Mouse (Mus musculus) mouse embryonic stem cell (cell line): ENCODE results near the gene Cttn.

Experiments used
- in situ Hi-C, 2 experiments: fragments of 300-500 bp; cut with MboI; formaldehyde crosslinking; loops; 1 replicate in 1 of 2; 3 replicates in 1 of 2; pipeline ENCODE4 v1.14.3; 2019 to 2020; ENCODE audit warnings: low sequenced_read_pairs in 2 of 2, low pct_unique_long_range_greater_than_20kb in 1 of 2, mixed read lengths in 1 of 2; ENCODE audit not compliant: unreplicated experiment in 1 of 2

The Cttn gene

DNA sequence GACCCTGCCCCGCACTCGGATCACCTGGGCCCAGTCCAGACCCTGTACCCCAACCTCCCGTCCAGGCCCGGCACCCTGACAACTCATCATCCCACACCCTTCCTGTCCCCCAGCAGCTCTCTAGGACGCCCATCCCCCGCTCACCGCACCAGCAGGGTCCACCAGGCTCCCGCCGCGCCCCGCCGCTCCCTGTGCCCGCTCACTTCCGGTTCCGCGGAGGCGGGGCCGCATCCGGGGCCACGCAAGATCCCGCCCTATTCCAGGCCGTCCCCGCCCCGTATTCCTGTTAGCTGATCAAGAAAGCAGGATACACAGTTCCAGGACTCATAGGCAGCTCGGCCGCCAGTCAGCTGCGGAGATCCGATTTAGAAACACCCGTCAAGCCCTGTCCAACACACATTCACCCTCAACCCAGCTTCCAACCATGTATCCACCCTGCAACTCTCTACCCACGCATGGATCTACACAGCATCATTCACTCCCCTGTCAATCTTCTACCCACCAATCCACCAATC, at the start of gene Cttn:
Gene Cttn, minus strand, starts transcription at position 465 of the 515 bp plus-strand sequence.
- in situ Hi-C loops = no loop called here

DNA sequence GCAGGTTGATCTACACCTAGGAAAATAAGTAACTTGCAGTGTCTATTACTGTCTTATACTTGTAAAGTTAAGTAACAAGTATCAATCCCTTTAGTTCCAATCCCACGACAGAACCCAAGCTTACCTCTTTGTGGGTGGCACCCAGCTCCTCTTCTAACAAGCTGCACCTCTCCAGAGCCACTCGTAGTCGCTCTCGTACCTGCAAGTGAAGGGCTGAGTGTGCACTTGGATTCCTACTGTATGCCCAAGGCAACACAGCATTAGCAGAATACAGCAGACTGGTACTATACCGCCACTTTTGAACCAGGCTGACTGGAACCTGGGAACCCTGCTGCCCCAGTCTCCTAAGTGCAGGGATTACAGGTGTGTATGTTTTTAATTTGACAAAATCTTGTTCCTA, 49.0 kb upstream of the Cttn start:
- in situ Hi-C loops = no loop called here

DNA sequence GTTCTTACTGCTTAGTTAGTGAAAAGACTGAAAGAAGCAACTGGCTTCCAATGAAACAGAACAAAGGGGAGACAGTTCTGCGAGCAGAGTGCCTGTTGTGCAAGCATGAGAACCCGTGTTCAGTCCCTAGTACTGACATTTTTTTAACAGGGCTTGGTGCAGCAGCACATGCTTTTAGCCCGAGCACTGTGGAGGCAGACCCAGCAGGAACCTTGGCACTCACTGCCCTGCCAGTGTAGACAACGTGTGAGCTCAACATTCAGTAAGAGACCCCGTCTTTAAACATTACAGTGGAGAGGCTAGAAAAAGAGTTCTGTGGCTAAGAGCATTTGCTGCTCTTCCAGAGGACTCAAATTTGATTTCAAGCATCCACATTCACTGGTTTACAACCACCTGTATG, 45.9 kb upstream of the Cttn start:
- in situ Hi-C loops = no loop called here

DNA sequence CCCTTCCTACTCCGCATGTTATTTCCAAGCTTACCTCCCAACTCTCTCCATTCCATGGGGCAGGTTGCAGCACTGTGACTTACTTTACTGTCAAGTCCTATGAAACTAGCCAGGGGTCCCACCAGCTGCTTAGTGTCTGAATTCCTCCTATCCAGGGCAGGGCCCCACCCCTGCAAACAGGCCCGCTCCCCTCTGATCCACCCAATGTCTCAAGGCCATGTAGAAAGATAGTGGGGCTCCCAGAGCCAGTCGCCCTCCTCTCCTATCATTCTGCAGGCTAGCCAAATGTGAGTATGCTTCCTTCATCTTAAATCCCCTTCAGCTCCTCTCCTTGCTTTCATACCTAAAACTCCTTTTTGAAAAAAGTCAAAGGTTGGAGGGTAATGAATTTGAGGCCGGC, 38.3 kb upstream of the Cttn start:
- in situ Hi-C loops = no loop called here

DNA sequence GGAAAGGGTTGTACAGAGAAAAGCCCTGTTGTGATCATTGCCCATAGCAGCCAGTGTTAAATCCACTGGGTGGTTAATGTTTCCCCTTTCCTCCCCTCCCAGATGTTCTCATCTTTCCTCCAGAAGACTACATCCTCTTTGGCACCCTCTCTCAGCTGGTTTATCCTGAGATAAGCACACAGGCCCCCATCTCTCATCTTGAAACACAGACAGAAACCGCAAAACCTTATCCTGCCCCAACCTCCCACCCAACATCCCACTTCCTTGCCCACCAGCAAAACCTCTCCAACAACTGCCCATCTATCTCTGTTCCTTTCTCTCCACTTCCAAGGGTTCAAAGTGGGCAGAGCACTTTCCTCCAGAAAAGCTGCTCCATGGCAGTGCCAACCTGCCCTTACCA, 36.0 kb upstream of the Cttn start:
- in situ Hi-C loops = no loop called here

DNA sequence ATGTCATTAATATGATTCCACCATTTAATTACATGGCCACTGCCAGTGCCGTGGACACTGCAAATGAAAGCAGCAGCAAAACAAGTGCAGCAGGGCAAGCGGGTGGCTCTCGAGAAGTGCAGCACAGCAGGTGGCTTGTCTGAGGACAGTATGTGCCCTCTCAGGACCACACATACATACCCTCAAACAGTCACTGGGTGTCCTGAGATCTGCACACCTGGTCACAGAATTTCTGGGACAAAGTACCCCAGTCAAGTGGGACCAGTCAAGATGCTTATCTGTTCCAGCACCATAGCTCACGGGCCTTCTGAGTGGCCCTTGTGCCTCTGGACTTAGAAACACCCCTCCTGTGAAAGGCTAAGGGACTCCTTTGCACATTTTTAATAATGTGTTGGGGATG, 33.1 kb upstream of the Cttn start:
- in situ Hi-C loops = no loop called here

DNA sequence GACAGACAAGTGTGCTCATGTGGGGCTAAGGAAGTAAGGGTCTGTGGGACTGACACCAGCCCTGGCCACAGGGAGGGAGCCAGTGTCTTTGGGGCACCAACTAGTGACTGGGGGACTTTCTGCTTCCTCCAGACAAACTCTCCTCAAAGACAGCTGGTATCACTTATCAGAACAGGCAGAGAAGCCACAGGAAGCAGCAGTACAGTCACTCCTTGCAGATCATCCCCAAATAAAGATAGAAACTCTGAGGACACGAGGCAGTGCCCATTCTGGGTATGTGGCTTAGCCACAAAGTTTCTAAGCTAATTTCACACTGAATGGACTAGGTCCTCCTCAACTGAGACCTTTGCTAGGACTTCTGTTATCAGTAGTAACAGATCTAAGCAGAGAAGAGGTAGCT, 22.1 kb upstream of the Cttn start:
- in situ Hi-C loops = no loop called here

DNA sequence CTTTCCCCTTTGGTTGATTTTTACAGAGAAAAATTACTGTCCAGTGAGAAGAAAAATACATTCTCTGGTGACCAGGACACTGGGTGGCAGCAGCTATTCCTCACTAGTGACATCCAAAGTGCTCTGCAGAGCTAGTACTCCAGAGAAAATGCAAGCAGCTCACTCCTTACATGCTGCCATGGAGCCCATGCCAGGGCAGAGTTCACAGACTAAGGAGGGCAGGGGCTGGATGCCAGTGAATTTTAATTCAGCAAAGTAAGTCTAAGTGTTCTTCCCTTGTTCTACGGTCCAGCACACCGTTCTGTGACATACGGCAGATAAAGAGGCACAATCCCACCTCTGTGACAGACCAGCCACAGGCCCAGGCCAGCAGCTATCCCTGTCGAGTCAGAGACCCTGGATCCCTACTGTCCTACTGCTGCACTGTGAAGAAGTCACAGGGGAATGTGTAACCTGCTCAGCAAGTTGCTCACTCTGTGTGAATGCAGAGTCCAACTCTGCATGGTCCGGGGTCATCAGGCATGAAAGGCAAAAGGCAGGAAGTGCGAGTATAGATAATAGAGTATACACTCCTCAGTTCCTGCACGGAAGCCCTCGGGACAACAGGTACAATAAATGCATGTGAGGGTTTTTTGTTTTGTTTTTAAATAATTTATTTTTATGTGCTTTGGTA, 19.5 kb upstream of the Cttn start:
- in situ Hi-C loops = no loop called here

DNA sequence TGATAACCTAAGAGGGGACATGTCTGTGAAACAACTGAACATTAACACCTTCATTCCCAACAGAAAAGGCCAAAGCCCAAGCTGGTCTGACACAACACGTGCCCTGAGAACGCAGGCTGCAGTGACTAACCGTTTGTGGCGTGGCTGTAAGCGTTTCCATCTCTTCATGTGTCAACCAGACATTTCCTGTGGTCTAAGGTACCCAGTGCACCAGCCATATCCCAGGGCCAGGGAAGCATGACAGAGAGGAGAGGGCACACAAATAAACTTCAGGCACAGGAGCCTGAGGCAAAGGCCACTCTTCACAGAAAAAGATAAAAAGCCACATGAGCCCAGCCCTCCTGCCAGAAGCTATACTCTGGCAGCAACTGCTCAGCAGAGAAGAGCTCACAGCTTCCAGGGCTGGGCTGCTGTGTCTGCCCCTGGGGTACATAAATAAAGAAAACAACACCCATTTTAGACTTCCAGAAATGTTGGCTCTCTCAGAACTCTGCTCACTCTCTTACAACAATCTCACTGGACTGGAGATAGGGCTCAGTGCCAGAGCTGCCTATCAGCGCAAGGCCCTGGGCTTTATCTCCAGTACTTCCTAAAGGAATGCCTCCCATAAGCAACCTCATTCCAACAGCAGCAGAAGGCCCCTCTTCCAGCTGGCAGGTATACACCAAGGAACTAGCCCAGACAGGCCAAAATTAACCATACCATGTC, 18.4 kb upstream of the Cttn start:
- in situ Hi-C loops = no loop called here

DNA sequence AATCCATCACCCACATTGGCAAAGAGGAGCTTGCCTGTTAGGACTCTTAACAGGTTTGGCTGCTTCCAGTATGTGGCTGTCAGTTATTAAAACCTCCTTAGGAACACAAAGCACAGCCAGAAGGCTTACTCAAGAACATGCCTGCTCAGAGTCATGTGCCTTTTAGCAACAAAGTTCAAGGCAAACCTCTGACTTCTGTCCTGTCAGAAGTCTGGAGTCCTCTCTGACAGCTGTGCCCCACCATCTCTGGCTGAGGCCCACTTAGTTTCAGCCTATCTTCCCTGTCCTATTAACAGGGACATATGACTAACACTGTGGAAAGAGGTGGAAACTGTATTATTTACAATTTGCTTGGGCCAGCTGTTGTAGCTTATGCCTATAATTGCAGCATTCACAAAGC, 9.5 kb upstream of the Cttn start:
- in situ Hi-C loops = no loop called here

DNA sequence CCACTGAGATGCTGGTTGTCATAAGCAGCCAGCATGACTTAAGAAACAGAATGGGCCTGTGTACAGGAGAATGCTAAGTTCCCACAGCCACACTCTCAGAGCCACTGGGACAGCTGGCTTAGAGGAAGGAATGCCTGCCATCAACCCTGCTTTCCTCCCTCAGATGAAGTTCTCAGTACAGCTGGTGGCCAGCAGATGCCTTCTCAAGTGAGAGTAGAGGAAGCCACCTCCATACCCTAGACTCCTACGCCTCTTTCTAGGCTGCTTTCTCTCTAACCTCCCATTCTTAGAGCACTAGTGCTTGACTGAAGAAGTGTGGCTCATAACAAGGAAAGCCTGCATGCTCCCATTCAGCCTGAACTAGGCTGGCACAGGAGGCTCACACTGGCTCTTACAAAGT, 8.8 kb upstream of the Cttn start:
- in situ Hi-C loops = no loop called here

DNA sequence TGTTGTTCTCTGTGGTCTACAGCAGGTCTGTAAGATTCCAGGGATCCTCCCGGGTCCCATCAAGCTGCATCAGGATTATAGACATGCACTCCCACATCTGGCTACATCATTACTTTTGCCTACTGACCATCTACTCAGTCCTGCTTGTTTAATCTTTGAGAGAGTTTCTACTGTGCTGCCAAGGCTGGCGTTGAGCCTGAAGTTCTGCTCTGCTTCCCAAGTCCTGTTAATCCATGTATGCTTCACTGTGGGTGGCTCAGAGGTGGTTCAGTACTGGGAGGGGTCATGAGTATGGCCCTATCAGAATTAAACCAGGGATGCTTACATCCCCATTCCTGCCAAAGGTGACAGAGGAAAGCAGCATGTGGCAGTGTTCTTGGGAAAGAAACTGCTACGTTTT, 4.9 kb upstream of the Cttn start:
- in situ Hi-C loops = no loop called here

DNA sequence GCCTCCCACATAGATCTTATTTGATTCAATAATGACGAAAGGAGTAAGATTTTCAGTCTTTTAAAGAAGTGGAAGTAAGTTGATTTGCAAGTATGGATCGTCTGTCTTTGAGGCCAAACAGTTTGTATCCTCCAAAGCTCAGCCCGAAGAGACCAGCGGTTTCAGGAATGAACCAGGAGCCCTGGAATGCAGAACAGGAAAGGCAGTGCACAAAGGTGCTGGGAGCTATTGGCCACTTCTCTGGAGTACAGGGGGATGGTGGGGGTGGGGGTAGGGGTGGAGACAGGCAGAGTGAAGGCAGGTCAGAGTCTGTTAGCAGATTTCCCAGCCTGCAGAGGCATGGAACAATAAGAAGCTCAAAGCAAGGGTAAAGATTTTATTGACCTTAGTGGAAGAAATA, 2.7 kb upstream of the Cttn start:
- in situ Hi-C loops = no loop called here

DNA sequence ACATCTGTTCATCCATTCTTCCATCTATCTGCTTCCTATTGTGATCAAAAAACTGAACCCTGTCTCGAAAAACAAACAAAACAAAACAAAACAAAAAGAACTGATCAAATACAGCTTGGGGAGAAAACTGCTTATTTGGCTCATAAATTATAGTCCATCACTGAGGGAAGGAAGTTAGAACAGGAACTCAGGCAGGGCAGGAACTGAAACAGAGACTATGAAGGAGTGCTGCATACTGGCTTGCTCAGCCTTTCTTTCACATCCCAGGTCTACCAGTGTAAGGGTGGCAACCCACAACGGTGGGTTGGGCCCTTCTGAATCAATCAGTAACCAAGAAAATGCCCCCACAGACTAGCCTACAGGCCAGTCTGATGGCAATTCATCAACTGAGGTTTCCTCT, 294 bp upstream of the Cttn start:
- in situ Hi-C loops = no loop called here

DNA sequence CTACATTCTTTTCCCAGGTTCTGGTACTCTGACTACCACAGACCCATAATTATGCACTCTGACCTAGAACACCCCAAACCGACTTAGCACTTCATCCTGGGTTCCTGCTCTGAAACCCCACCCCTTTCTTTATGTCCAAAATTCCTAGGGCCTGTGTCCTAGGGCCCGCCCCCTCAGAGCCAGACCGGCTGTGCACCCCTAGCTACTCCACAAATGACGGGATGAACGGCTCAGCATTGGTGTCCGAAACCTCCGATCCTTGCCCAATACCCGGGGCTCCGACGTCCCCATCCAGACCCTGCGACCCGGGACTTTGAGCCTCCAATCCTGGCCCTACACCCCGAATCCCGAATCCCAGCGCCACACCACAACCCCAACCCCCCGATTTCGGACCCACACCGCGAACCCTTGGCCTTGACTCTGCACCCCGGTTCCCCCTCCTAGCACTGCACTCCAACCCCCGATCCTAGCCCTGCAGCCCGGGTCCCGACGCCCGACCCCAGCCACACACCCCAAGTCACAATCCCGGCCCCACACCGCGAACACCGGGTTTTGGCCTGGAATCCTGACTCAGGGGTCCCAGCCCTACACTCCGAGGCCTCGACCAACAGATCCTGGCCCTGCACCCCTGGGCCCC, 783 bp downstream of the Cttn start:
- in situ Hi-C loops = no loop called here

DNA sequence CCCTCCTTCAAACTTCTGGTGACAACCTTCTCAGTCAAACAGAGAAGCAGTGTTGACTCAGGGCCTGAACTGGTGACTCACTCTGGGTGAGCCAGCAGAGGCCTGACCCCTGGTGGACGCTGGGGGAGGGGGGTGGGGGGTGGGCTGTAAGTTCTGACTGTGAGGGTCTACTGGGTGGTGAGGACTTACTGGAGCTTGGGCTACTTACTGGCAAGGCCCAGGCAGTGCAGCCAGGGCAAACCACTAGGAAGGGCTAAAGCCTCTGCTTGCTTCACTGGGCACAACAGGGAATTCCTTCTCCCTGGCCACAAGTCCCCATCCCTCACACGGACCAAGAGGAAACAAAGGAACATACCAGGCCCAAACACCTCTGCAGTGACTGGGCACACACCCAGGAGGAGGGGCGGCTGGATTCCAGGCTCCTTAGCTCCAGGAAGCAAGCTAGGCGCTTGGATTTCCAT, 1.6 kb downstream of the Cttn start:
- in situ Hi-C loops = no loop called here

DNA sequence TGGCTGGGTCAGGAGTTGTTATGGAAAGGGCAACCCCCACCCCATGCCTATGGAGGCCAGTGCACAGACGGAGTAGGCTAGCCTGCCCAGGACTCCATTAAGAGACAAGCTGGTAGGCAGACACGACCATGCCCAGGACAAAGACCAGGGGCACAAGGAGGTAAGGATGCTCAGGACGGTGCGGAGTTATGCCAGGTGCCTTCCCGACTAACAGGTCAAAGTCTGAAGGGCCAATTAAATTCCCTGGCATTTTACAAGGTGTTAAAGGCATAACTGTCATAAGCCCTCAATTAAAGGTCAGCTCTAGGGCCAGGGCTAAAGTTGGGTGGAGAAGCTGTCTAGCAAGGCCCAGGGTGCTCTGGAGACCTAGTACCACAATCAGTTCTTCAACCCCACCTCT, 2.1 kb downstream of the Cttn start:
- in situ Hi-C loops = no loop called here

DNA sequence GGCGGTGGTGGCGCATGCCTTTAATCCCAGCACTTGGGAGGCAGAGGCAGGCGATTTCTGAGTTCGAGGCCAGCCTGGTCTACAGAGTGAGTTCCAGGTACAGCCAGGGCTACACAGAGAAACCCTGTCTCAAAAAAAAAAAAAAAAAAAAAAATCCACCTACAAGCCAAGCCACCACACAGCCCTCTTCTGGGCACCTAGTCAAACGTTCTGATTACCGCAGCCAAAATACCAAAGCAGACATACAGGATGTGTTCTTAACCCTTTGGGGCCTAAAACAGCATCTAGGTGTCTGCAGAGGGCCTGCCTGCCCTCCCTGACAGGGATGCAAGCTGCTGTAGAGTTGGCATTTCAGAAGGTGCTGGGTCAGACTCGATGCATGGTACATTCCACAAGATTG, 8.2 kb downstream of the Cttn start:
- in situ Hi-C loops = no loop called here

DNA sequence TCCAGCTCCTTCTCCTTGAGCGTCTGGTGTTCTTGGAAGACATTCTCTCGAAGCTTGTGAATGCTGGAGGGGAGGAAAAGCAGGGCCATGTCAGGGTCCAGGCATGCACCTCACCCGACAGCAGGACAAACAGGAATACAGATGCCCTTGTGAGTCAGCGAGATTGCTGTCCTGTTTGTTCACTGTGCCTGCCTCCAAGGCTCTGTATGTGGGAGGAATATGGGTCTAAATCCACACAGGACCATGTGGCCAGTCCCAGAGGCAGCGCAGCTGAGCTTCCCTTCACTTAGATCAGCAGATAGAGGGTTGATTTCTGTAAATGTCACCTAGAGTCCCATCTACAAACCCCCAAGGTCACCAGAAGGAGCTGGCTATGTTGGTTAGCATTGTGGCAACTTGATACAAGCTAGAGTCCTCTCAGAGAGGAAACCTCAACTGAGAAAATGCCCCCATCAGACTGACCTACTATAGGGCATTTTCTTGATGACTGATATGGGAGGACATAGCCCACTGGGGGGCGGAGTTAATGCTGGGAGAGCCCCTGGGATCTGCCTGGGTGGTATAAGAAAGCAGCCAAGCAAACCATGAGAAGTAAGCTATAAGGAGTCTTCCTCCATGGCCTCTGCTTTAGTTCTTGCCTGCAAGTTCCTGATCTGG, 9.4 kb downstream of the Cttn start:
- in situ Hi-C loops = no loop called here
